Mouse (Mus musculus) G1E (cell line): ENCODE data around the gene Irs3. TPM values are rescaled to one million over a fixed set of nuclear protein-coding genes. Genes with fewer than 3 reads are reported as not detected.

Experiments used
- ATAC-seq: 2 replicates; pipeline ENCODE4 v1.8.0; 2016; ENCODE audit warnings: mild to moderate bottlenecking; ENCODE audit not compliant: insufficient number of reproducible peaks, poor library complexity, low FRiP score, severe bottlenecking; ENCODE audit errors: extremely low read depth
- DNase-seq: peaks from one replicate; pipeline ENCODE4 v3.0.0; 2012; ENCODE audit warnings: low spot score
- H3K27me3 ChIP-seq: 2 replicates; pipeline ENCODE4 v1.6.1; 2012; ENCODE audit warnings: mild to moderate bottlenecking, low read length, inconsistent platforms; ENCODE audit not compliant: insufficient read depth
- H3K36me3 ChIP-seq: replicated peaks from 2 replicates; pipeline ENCODE3; 2012; ENCODE audit warnings: mild to moderate bottlenecking, inconsistent platforms
- H3K4me1 ChIP-seq: 2 replicates; pipeline ENCODE4 v1.6.1; 2012; ENCODE audit warnings: low read depth, low read length, inconsistent platforms, mixed read lengths; ENCODE audit not compliant: insufficient read depth
- H3K4me3 ChIP-seq: 2 replicates; pipeline ENCODE4 v1.5.1; 2012; ENCODE audit warnings: low read depth, mild to moderate bottlenecking, inconsistent platforms, low read length, moderate library complexity, mixed read lengths
- H3K9me3 ChIP-seq: replicated peaks from 2 replicates; pipeline ENCODE4 v1.6.1; 2012; ENCODE audit warnings: inconsistent platforms
- CTCF ChIP-seq: IDR thresholded peaks from 2 replicates; pipeline ENCODE4 v1.5.1; 2012; ENCODE audit warnings: low read depth, low read length, inconsistent platforms, mixed read lengths
- GATA1 ChIP-seq: IDR thresholded peaks from 2 replicates; pipeline ENCODE4 v1.6.1; 2012; ENCODE audit warnings: borderline replicate concordance, low read length, inconsistent platforms, mixed read lengths
- GATA2 ChIP-seq: IDR thresholded peaks from 2 replicates; pipeline ENCODE4 v1.6.1; 2012; ENCODE audit warnings: low read depth, low read length, inconsistent platforms, borderline replicate concordance
- POLR2AphosphoS5 ChIP-seq: IDR thresholded peaks from 2 replicates; pipeline ENCODE4 v1.6.1; 2012; ENCODE audit warnings: low read depth, low read length, inconsistent platforms; ENCODE audit not compliant: insufficient replicate concordance
- TAL1 ChIP-seq: conservative IDR thresholded peaks from 2 replicates; pipeline ENCODE4 v1.6.1; 2012; ENCODE audit warnings: low read depth, low read length, inconsistent platforms, mixed read lengths
- polyA plus RNA-seq: library from polyadenylated mRNA; stranded (reverse); fragments of >175 nt; gene quantifications from 2 replicates; pipeline ENCODE4 v1.2.3, GENCODE M21; 2012
- total RNA-seq, 2 experiments: library from RNA; stranded (forward) in 1 of 2; stranded (reverse) in 1 of 2; fragments of 200-1000 nt in 1 of 2; fragments of >200 nt in 1 of 2; fragmentation: Nextera tagmentation in 1 of 2; gene quantifications; 2 replicates each; pipeline ENCODE4 v1.2.3; 2014 to 2017

The Irs3 gene
- total and polyA plus RNA-seq, 3 experiments, result 0.11 TPM; not detected in 2

DNA sequence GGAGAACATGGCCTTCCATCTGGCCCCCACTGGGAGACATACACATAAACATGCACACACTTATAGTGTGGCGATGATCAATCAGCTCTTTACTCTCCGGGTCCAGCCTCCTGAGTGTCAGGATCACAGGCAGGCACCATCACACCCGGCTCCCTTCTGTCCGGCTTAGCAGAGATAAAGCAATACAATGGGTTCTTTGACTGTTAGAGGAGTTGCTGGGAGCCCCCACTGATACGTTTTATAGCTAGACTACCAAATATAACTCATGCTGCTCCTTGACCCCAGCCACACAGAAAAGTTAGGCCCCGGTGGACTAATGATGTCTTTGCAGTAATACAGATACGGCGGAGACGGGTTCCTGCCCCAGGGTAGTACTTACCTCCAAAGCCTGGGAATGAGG is 17.5 kb upstream of the Irs3 start:
- DNase-seq, result no peak
- H3K4me1 ChIP-seq, result no peaks in the 10 kb centered on the region
- H3K27me3 ChIP-seq, result no peaks in the 10 kb centered on the region
- ATAC-seq, result no peak
- no peaks in the 10 kb centered on the region for H3K9me3 ChIP-seq
- H3K4me3 ChIP-seq, result no peak overlapping the region
- H3K36me3 ChIP-seq, result peaks cover 91% of the 10 kb centered on the region
- TF ChIP-seq GATA1 (no peak), CTCF (no peak), GATA2 (no peak), TAL1 (no peak), POLR2AphosphoS5 (no peak)

DNA sequence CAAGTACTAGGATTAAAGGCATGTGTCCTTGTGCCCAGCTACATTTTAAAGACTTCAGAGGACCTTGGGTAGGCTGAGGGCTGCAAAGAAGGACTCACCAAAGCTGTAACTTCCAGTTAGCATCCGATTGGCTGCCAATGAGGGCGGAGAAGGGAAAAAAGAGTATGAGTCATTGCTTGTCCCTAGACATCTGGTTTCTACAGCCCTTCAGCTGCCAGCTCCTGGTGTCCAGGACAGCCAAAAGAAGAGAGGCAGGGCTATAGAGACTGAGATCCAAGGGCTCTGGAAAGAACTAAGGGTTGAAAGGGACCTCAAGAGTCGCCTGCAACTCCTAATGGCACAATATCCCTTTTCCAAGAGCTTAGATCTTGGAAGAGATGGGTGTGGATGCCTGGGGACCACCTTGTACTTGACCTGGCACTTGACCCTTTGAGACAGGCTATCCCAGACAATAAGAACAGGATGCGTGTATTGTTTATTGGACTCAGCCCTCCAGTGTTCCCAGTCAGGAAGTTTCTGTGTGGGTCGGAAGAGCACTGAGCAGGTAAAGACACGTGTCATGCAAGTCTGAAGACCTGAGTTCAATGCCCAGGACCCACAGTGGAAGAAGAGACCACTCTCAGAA is 14.7 kb upstream of the Irs3 start:
- Histone ChIP-seq H3K9me3 (no peaks in the 10 kb centered on the region), H3K4me1 (peaks cover 9% of the 10 kb centered on the region; the same call in 1 of the 2 replicates), H3K27me3 (no peaks in the 10 kb centered on the region), H3K36me3 (peaks cover 93% of the 10 kb centered on the region), H3K4me3 (no peak overlapping the region)
- TF ChIP-seq POLR2AphosphoS5 (no peak), TAL1 (no peak), GATA1 (no peak), CTCF (no peak), GATA2 (no peak)
- no peak for DNase-seq
- no peak for ATAC-seq

- peaks cover 95% of the 10 kb centered on the region for H3K36me3 ChIP-seq
- H3K9me3 ChIP-seq, result no peaks in the 10 kb centered on the region
- 0 out of 2 replicates have a peak, but pooled peaks have one; percentile 34 for ATAC-seq
These were observed 11.5 kb upstream of the Irs3 start for GRCm38 (mm10) chr5:137656977-137657376.

GRCm38 (mm10) chr5:137654746-137655145 is 9.2 kb upstream of the Irs3 start:
- H3K9me3 ChIP-seq, result no peaks in the 10 kb centered on the region
- no peaks in the 10 kb centered on the region for H3K27me3 ChIP-seq
- no peak for ATAC-seq
- no peak for DNase-seq
- peaks cover 86% of the 10 kb centered on the region for H3K36me3 ChIP-seq
- no peak for TF ChIP-seq POLR2AphosphoS5
- no peak for TF ChIP-seq GATA1
- TF ChIP-seq CTCF, result peak; percentile 33
- TF ChIP-seq TAL1, result no peak
- TF ChIP-seq GATA2, result no peak
- H3K4me3 ChIP-seq, result no peak overlapping the region
- H3K4me1 ChIP-seq, result peaks cover 46% of the 10 kb centered on the region

More at GRCm38 (mm10) chr5:137656977-137657376, 11.5 kb upstream of the Irs3 start:
- peak; percentile 65 for DNase-seq
- TF ChIP-seq CTCF (peak; percentile 48), TAL1 (no peak), GATA1 (no peak), POLR2AphosphoS5 (no peak), GATA2 (no peak)
- peaks cover 25% of the 10 kb centered on the region for H3K4me1 ChIP-seq
- H3K27me3 ChIP-seq, result no peaks in the 10 kb centered on the region
- H3K4me3 ChIP-seq, result no peak overlapping the region

DNA sequence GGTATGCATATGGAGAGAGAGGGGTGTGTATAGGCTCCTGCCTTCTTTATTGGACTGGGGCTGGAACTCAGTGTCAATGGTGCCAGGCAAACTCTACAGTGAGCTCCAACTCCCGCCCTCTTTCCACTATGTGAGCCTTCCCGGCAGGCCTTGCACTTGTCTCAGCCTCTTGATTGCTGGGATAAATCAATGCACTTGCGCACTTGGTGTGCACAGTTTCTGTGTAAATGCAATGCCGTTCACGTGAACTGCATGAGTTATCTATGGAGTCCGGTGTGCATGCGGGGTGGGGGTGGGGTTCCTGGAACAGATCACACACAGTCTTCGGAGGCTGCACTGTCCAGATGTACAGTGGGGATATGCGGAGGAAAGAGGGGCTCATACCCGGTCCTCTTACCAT is 7.9 kb upstream of the Irs3 start:
- Histone ChIP-seq H3K4me3 (no peak overlapping the region), H3K9me3 (no peaks in the 10 kb centered on the region), H3K36me3 (peaks cover 74% of the 10 kb centered on the region), H3K27me3 (no peaks in the 10 kb centered on the region), H3K4me1 (peaks cover 60% of the 10 kb centered on the region)
- no peak for TF ChIP-seq CTCF
- no peak for TF ChIP-seq TAL1
- TF ChIP-seq GATA1, result no peak
- TF ChIP-seq GATA2, result no peak
- ATAC-seq, result no peak
- DNase-seq, result no peak

GRCm38 (mm10) chr5:137652474-137652873 is 7.0 kb upstream of the Irs3 start:
- H3K36me3 ChIP-seq, result peaks cover 65% of the 10 kb centered on the region
- ATAC-seq, result no peak; the same call in 1 of the 2 replicates

More at GRCm38 (mm10) chr5:137652474-137652873, 7.0 kb upstream of the Irs3 start:
- TF ChIP-seq CTCF (peak; percentile 70), POLR2AphosphoS5 (no peak), TAL1 (no peak), GATA2 (no peak), GATA1 (no peak)
- Histone ChIP-seq H3K4me3 (no peak overlapping the region), H3K9me3 (no peaks in the 10 kb centered on the region), H3K4me1 (peaks cover 67% of the 10 kb centered on the region), H3K27me3 (no peaks in the 10 kb centered on the region)
- no peak for DNase-seq
